Mouse (Mus musculus) G1E (cell line): Measurements from ENCODE around the gene Cyp2t4. TPM values are rescaled to one million over a fixed set of nuclear protein-coding genes. Genes with fewer than 3 reads are reported as not detected.

ENCODE experiments used
- ATAC-seq: 2 replicates; pipeline ENCODE4 v1.8.0; 2016; ENCODE audit warnings: mild to moderate bottlenecking; ENCODE audit not compliant: insufficient number of reproducible peaks, poor library complexity, low FRiP score, severe bottlenecking; ENCODE audit errors: extremely low read depth
- DNase-seq: peaks from one replicate; pipeline ENCODE4 v3.0.0; 2012; ENCODE audit warnings: low spot score
- H3K27me3 ChIP-seq: 2 replicates; pipeline ENCODE4 v1.6.1; 2012; ENCODE audit warnings: mild to moderate bottlenecking, low read length, inconsistent platforms; ENCODE audit not compliant: insufficient read depth
- H3K36me3 ChIP-seq: replicated peaks from 2 replicates; pipeline ENCODE3; 2012; ENCODE audit warnings: mild to moderate bottlenecking, inconsistent platforms
- H3K4me1 ChIP-seq: 2 replicates; pipeline ENCODE4 v1.6.1; 2012; ENCODE audit warnings: low read depth, low read length, inconsistent platforms, mixed read lengths; ENCODE audit not compliant: insufficient read depth
- H3K4me3 ChIP-seq: 2 replicates; pipeline ENCODE4 v1.5.1; 2012; ENCODE audit warnings: low read depth, mild to moderate bottlenecking, inconsistent platforms, low read length, moderate library complexity, mixed read lengths
- H3K9me3 ChIP-seq: replicated peaks from 2 replicates; pipeline ENCODE4 v1.6.1; 2012; ENCODE audit warnings: inconsistent platforms
- CTCF ChIP-seq: IDR thresholded peaks from 2 replicates; pipeline ENCODE4 v1.5.1; 2012; ENCODE audit warnings: low read depth, low read length, inconsistent platforms, mixed read lengths
- GATA1 ChIP-seq: IDR thresholded peaks from 2 replicates; pipeline ENCODE4 v1.6.1; 2012; ENCODE audit warnings: borderline replicate concordance, low read length, inconsistent platforms, mixed read lengths
- GATA2 ChIP-seq: IDR thresholded peaks from 2 replicates; pipeline ENCODE4 v1.6.1; 2012; ENCODE audit warnings: low read depth, low read length, inconsistent platforms, borderline replicate concordance
- POLR2AphosphoS5 ChIP-seq: IDR thresholded peaks from 2 replicates; pipeline ENCODE4 v1.6.1; 2012; ENCODE audit warnings: low read depth, low read length, inconsistent platforms; ENCODE audit not compliant: insufficient replicate concordance
- TAL1 ChIP-seq: conservative IDR thresholded peaks from 2 replicates; pipeline ENCODE4 v1.6.1; 2012; ENCODE audit warnings: low read depth, low read length, inconsistent platforms, mixed read lengths
- polyA plus RNA-seq: library from polyadenylated mRNA; stranded (reverse); fragments of >175 nt; gene quantifications from 2 replicates; pipeline ENCODE4 v1.2.3, GENCODE M21; 2012
- total RNA-seq, 2 experiments: library from RNA; stranded (forward) in 1 of 2; stranded (reverse) in 1 of 2; fragments of 200-1000 nt in 1 of 2; fragments of >200 nt in 1 of 2; fragmentation: Nextera tagmentation in 1 of 2; gene quantifications; 2 replicates each; pipeline ENCODE4 v1.2.3; 2014 to 2017

Cyp2t4 gene
- total and polyA plus RNA-seq, 3 experiments = not detected

DNA sequence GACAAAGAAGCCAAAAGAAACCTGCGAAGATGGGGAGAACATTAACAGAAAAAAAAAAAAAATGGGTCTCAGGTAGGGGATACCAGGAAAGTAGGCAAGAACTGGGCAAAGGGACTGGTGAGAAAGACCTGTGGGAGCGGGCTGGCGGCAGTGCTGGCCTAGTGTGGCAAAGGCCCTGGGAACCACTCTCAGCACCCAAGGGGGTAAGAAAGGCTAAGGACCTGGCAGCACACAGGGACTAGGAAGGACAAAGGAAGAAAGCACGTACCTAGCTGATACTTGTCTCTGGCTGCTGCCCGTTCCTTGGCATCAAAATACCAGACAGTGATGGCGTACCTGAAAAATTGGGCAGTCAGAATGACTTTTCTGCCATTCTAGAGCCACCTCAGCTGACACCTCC is 5.7 kb downstream of the Cyp2t4 start:
- TF ChIP-seq CTCF (no peak), POLR2AphosphoS5 (no peak), GATA2 (no peak), TAL1 (no peak), GATA1 (no peak)
- Histone ChIP-seq H3K4me3 (no peak overlapping the region), H3K27me3 (no peaks in the 10 kb centered on the region; the same call in 1 of the 2 replicates), H3K9me3 (no peaks in the 10 kb centered on the region), H3K4me1 (peaks cover 52% of the 10 kb centered on the region), H3K36me3 (peaks cover 93% of the 10 kb centered on the region)
- ATAC-seq (no peak), DNase-seq (no peak)

- DNase-seq = peak; percentile 84
- H3K36me3 ChIP-seq = peaks cover 98% of the 10 kb centered on the region
Measured at GRCm38 (mm10) chr7:27159882-27160281, 6.4 kb downstream of the Cyp2t4 start.

GRCm38 (mm10) chr7:27160921-27161320 is 7.4 kb downstream of the Cyp2t4 start:
- H3K4me3 ChIP-seq = no peak overlapping the region

More at GRCm38 (mm10) chr7:27159882-27160281, 6.4 kb downstream of the Cyp2t4 start:
- peaks cover 59% of the 10 kb centered on the region for H3K4me1 ChIP-seq
- 0 out of 2 replicates have a peak overlapping the region, but pooled peaks have one; percentile 8 for H3K4me3 ChIP-seq
- no peaks in the 10 kb centered on the region; the same call in 1 of the 2 replicates for H3K27me3 ChIP-seq
- no peaks in the 10 kb centered on the region for H3K9me3 ChIP-seq
- no peak for TF ChIP-seq POLR2AphosphoS5
- no peak for TF ChIP-seq TAL1
- peak; percentile 94 for TF ChIP-seq CTCF
- no peak for TF ChIP-seq GATA1
- ATAC-seq = peak; percentile 79

GRCm38 (mm10) chr7:27161744-27162143 is 8.2 kb downstream of the Cyp2t4 start:
- H3K36me3 ChIP-seq = peaks cover 87% of the 10 kb centered on the region

More at GRCm38 (mm10) chr7:27160921-27161320, 7.4 kb downstream of the Cyp2t4 start:
- ATAC-seq (no peak), DNase-seq (no peak)
- H3K9me3 ChIP-seq = no peaks in the 10 kb centered on the region
- H3K4me1 ChIP-seq = peaks cover 69% of the 10 kb centered on the region
- no peak for TF ChIP-seq GATA1
- TF ChIP-seq GATA2 = no peak
- no peak for TF ChIP-seq POLR2AphosphoS5
- TF ChIP-seq TAL1 = no peak
- TF ChIP-seq CTCF = no peak
- H3K36me3 ChIP-seq = peaks cover 95% of the 10 kb centered on the region
- H3K27me3 ChIP-seq = no peaks in the 10 kb centered on the region; the same call in 1 of the 2 replicates

DNA sequence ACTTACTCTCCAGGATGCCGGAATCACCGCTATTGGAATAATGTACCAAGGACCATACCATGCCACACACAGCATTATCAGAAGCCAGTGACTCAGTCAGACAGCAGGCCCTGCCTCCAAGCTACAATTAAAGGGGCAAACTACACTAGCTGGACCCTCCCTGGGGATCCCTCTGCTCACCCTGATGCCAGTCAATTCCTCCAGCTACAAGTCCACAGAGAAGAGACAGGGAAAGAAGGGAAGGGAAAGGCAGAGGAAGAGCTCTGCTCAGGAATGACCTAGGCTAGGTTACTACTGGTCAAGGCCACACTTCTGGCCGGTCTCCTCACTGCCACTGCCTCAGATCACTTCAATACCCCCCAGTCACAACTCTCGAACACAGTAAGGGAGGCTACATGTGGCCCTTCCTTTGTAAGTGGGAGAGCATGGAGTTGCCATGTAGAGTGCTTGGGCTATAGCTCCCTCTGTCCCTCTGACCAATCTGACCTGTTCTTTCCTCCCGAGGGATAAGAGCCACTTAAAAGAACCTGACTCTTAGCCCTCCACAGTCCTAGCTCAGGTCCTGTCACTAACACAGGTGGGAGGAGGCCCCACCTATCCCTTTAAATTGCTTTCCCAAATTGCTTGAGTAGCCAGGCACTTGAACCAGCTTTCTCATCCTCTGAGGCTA is 9.4 kb downstream of the Cyp2t4 start:
- Histone ChIP-seq H3K4me1 (peaks cover 74% of the 10 kb centered on the region), H3K27me3 (no peaks in the 10 kb centered on the region; the same call in 1 of the 2 replicates), H3K9me3 (no peaks in the 10 kb centered on the region), H3K4me3 (peak overlapping the region; percentile 0; the same call in 1 of the 2 replicates), H3K36me3 (peaks cover 80% of the 10 kb centered on the region)
- DNase-seq (no peak), ATAC-seq (no peak)
- TF ChIP-seq POLR2AphosphoS5 = no peak
- TF ChIP-seq TAL1 = no peak
- TF ChIP-seq GATA1 = no peak
- TF ChIP-seq GATA2 = no peak
- no peak for TF ChIP-seq CTCF

More at GRCm38 (mm10) chr7:27161744-27162143, 8.2 kb downstream of the Cyp2t4 start:
- DNase-seq = no peak
- H3K9me3 ChIP-seq = no peaks in the 10 kb centered on the region
- ATAC-seq = no peak
- TF ChIP-seq GATA1 (no peak), CTCF (no peak), POLR2AphosphoS5 (0 out of 2 replicates have a peak, but pooled peaks have one; percentile 7)
- no peaks in the 10 kb centered on the region; the same call in 1 of the 2 replicates for H3K27me3 ChIP-seq
- H3K4me3 ChIP-seq = no peak overlapping the region
- H3K4me1 ChIP-seq = peaks cover 69% of the 10 kb centered on the region

GRCm38 (mm10) chr7:27163450-27163805 is 9.9 kb downstream of the Cyp2t4 start:
- peaks cover 79% of the 10 kb centered on the region for H3K4me1 ChIP-seq
- H3K9me3 ChIP-seq = no peaks in the 10 kb centered on the region
- no peak for TF ChIP-seq CTCF
- TF ChIP-seq GATA2 = no peak
- no peak for TF ChIP-seq TAL1
- no peak for TF ChIP-seq GATA1
- no peak for TF ChIP-seq POLR2AphosphoS5
- H3K36me3 ChIP-seq = peaks cover 80% of the 10 kb centered on the region
- DNase-seq (no peak), ATAC-seq (no peak)
- peak overlapping the region; percentile 0; the same call in 1 of the 2 replicates for H3K4me3 ChIP-seq
- H3K27me3 ChIP-seq = no peaks in the 10 kb centered on the region; the same call in 1 of the 2 replicates
